In genomic region chr5:125316771-125317170, GRCm38 (mm10) we compare ENCODE assay signal across 26 mouse cellular contexts. TPM values are rescaled to one million over a fixed set of nuclear protein-coding genes. Genes with fewer than 3 reads are reported as not detected.
DNase-seq lines count a peak whose midpoint lies in the region; ATAC-seq and TF ChIP-seq lines count a peak whose summit lies in the region.
"Had no signal": no experiment of that assay in that cellular context is flagged by ENCODE, and none has a peak within 500 bp of the region (broad histone marks: within the 10 kb centered on the region; RNA-seq: fewer than 3 reads in every experiment).

No protein-coding gene starts in this region.

- TF ChIP-seq CTCF in testis, adult 2 months (IDR thresholded peaks at IDR 0.05; ENCODE audit: control insufficient read depth, insufficient read depth, insufficient replicate concordance, low read depth, low read length): no peak

- H3K9me3 ChIP-seq in embryonic facial prominence, embryonic 10.5 days: no peaks in the 10 kb centered on the region
- peaks cover 7% of the 10 kb centered on the region; the same call in 1 of the 2 replicates for H3K9me3 ChIP-seq in heart, embryonic 12.5 days (replicated peaks)
- H3K9me3 ChIP-seq: embryonic facial prominence, embryonic 12.5 days; embryonic facial prominence, embryonic 15.5 days; forebrain, embryonic 12.5 days; forebrain, embryonic 15.5 days; heart, embryonic 15.5 days; hindbrain, embryonic 13.5 days; intestine, embryonic 15.5 days had no signal

- no peak overlapping the region for H3K4me3 ChIP-seq in testis, adult 2 months (ENCODE audit: control insufficient read depth, low read depth, low read length)
- H3K4me3 ChIP-seq in embryonic facial prominence, embryonic 10.5 days: no peak overlapping the region
- H3K4me3 ChIP-seq in heart, embryonic 12.5 days: no peak overlapping the region
- H3K4me3 ChIP-seq: embryonic facial prominence, embryonic 12.5 days; embryonic facial prominence, embryonic 15.5 days; erythroblast, embryonic 14.5 days; forebrain, embryonic 12.5 days; forebrain, embryonic 15.5 days; heart, embryonic 15.5 days; hindbrain, embryonic 10.5 days; hindbrain, embryonic 13.5 days; intestine, embryonic 15.5 days had no signal

- no peaks in the 10 kb centered on the region for H3K27me3 ChIP-seq in testis, adult 2 months (ENCODE audit: control insufficient read depth, insufficient read depth, low read length)
- no peaks in the 10 kb centered on the region for H3K27me3 ChIP-seq in embryonic facial prominence, embryonic 10.5 days (replicated peaks; ENCODE audit: low read depth, poor library complexity, severe bottlenecking)
- no peaks in the 10 kb centered on the region for H3K27me3 ChIP-seq in heart, embryonic 12.5 days (replicated peaks)
- H3K27me3 ChIP-seq: embryonic facial prominence, embryonic 12.5 days; embryonic facial prominence, embryonic 15.5 days; forebrain, embryonic 12.5 days; forebrain, embryonic 15.5 days; heart, embryonic 15.5 days; hindbrain, embryonic 13.5 days; intestine, embryonic 15.5 days had no signal

- TF ChIP-seq POLR2A in testis, adult 2 months (IDR thresholded peaks at IDR 0.05; ENCODE audit: control insufficient read depth, low read depth, low read length): no peak

- H3K9ac ChIP-seq in heart, embryonic 12.5 days: no peak overlapping the region
- H3K9ac ChIP-seq: embryonic facial prominence, embryonic 12.5 days; embryonic facial prominence, embryonic 15.5 days; forebrain, embryonic 12.5 days; forebrain, embryonic 15.5 days; heart, embryonic 15.5 days; hindbrain, embryonic 13.5 days; intestine, embryonic 15.5 days had no signal

- WGBS in embryonic facial prominence, embryonic 10.5 days: 83% methylated on average over 2 of the region's 2 CpGs
- 73% methylated on average over 2 of the region's 2 CpGs for WGBS in heart, embryonic 12.5 days

- DNase-seq in testis, postnatal 14 days (ENCODE audit: low spot score): no peak
- peak; percentile 58 for DNase-seq in thymus, postnatal 0 days (ENCODE audit: low spot score)
- DNase-seq in thymus, postnatal 25 days: peak; percentile 40
- DNase-seq in embryonic facial prominence, embryonic 10.5 days (ENCODE audit: low spot score): no peak
- DNase-seq: cerebellum, adult 11-12 months; cerebellum, adult 8-10 months; cerebellum, postnatal 10 days; gastrocnemius, postnatal 25 days; heart, adult 18-20 months; heart, postnatal 10 days; heart, postnatal 36 days had no signal

- H3K4me2 ChIP-seq in heart, embryonic 12.5 days: no peak overlapping the region
- H3K4me2 ChIP-seq: embryonic facial prominence, embryonic 12.5 days; embryonic facial prominence, embryonic 15.5 days; forebrain, embryonic 12.5 days; forebrain, embryonic 15.5 days; heart, embryonic 11.5 days; heart, embryonic 15.5 days; hindbrain, embryonic 13.5 days; intestine, embryonic 15.5 days had no signal

- peaks cover 11% of the 10 kb centered on the region for H3K4me1 ChIP-seq in testis, adult 2 months (ENCODE audit: control insufficient read depth, insufficient read depth, low read length)
- H3K4me1 ChIP-seq in embryonic facial prominence, embryonic 10.5 days: 0 out of 2 replicates have a peak, but pooled peaks cover 4% of the 10 kb centered on the region
- H3K4me1 ChIP-seq in heart, embryonic 12.5 days (replicated peaks): peaks cover 56% of the 10 kb centered on the region
- H3K4me1 ChIP-seq: embryonic facial prominence, embryonic 12.5 days; forebrain, embryonic 12.5 days; hindbrain, embryonic 13.5 days had no signal

- H3K27ac ChIP-seq in testis, adult 2 months (ENCODE audit: control insufficient read depth, insufficient read depth, low read depth, low read length): 0 out of 2 replicates have a peak overlapping the region, but pooled peaks have one; percentile 23
- no peak overlapping the region for H3K27ac ChIP-seq in embryonic facial prominence, embryonic 10.5 days (replicated peaks)
- no peak overlapping the region for H3K27ac ChIP-seq in heart, embryonic 12.5 days (ENCODE audit: poor library complexity, severe bottlenecking)
- H3K27ac ChIP-seq: embryonic facial prominence, embryonic 12.5 days; embryonic facial prominence, embryonic 15.5 days; forebrain, embryonic 12.5 days; forebrain, embryonic 15.5 days; heart, embryonic 15.5 days; hindbrain, embryonic 13.5 days; intestine, embryonic 15.5 days had no signal

- ATAC-seq in erythroblast, adult 5-6 weeks (replicated peaks; ENCODE audit: low FRiP score, poor library complexity, severe bottlenecking): no peak
- no peak for ATAC-seq in heart, embryonic 12.5 days (ENCODE audit: insufficient number of reproducible peaks, low FRiP score)
- ATAC-seq: activated CD4-positive, CD25-positive, alpha-beta regulatory T cell, adult 4 months; forebrain, embryonic 15.5 days; hindbrain, embryonic 16.5 days; intestine, embryonic 15.5 days had no signal

- no peaks in the 10 kb centered on the region for H3K36me3 ChIP-seq in testis, adult 2 months (ENCODE audit: control insufficient read depth, insufficient read depth, low read length)
- H3K36me3 ChIP-seq in embryonic facial prominence, embryonic 10.5 days (replicated peaks): peaks cover 14% of the 10 kb centered on the region
- H3K36me3 ChIP-seq in heart, embryonic 12.5 days: 0 out of 2 replicates have a peak, but pooled peaks cover 9% of the 10 kb centered on the region
- H3K36me3 ChIP-seq: embryonic facial prominence, embryonic 12.5 days; embryonic facial prominence, embryonic 15.5 days; forebrain, embryonic 12.5 days; forebrain, embryonic 15.5 days; heart, embryonic 15.5 days; intestine, embryonic 15.5 days had no signal

RNA-seq across cellular contexts. Expression of gene Scarb1, which starts 24.1 kb away (rescaled TPM):
- polyA plus RNA-seq in testis, adult 2 months (2012; rRNA removed): 172 and 188 TPM in 2 replicates
- 36.7 and 37.9 TPM in 2 replicates for polyA plus RNA-seq in thymus, postnatal 0 days (2015; fragmentation: Nextera tagmentation; extraction: Ambion mirVana)
- total RNA-seq in erythroblast, adult 5-6 weeks (2015; ENCODE audit: low replicate concordance): 20.9 and 28.6 TPM in 2 replicates
- 13.5 and 16.6 TPM in 2 replicates for total RNA-seq in erythroblast, adult 5-6 weeks (2017; ENCODE audit: low replicate concordance)
- polyA plus RNA-seq in embryonic facial prominence, embryonic 10.5 days (2016; fragmentation: Nextera tagmentation; extraction: Ambion mirVana): 43.2 and 47.3 TPM in 2 replicates
- polyA plus RNA-seq in heart, embryonic 12.5 days (2016; fragmentation: Nextera tagmentation; extraction: Ambion mirVana): 74.3 and 75.2 TPM in 2 replicates

Comparison
In these comparisons a context has a peak if more than half of its experiments do, and no peak if none do; other contexts are left out.
1. DNase-seq: peak in thymus, postnatal 0 days (single experiment) and thymus, postnatal 25 days (single experiment); none in testis, postnatal 14 days (single experiment) and embryonic facial prominence, embryonic 10.5 days (single experiment).